Mouse (Mus musculus) heart, adult 2 months (tissue): ENCODE data around the gene Fhl5. TPM values are rescaled to one million over a fixed set of nuclear protein-coding genes. Genes with fewer than 3 reads are reported as not detected.
"Not testable (repeated sequence)": the region's sequence is repeated elsewhere in the genome, so short reads cannot be mapped to it uniquely, and the experiment has no call there.

ENCODE experiments used
- DNase-seq, 2 experiments: peaks; one replicate each; pipeline ENCODE4 v3.0.0; 2021
- H3K27ac ChIP-seq: fragments of 200-600 bp; 2 replicates; pipeline ENCODE4 v1.8.1; 2022
- H3K27me3 ChIP-seq: fragments of 200-500 bp; 2 replicates; pipeline ENCODE4 v1.6.1; 2012; ENCODE audit warnings: mild to moderate bottlenecking, low read length, inconsistent platforms, mixed read lengths; ENCODE audit not compliant: control insufficient read depth, insufficient read depth
- H3K36me3 ChIP-seq: fragments of 200-500 bp; 2 replicates; pipeline ENCODE4 v1.6.1; 2012; ENCODE audit warnings: low read length, inconsistent platforms; ENCODE audit not compliant: control insufficient read depth, insufficient read depth
- H3K4me1 ChIP-seq: fragments of 200-500 bp; 2 replicates; pipeline ENCODE4 v1.6.1; 2011; ENCODE audit warnings: low read length; ENCODE audit not compliant: control insufficient read depth, insufficient read depth
- H3K4me3 ChIP-seq: fragments of 200-600 bp; 2 replicates; pipeline ENCODE4 v1.8.1; 2022
- H3K79me2 ChIP-seq: fragments of 200-500 bp; replicated peaks from 2 replicates; pipeline ENCODE4 v1.6.1; 2012; ENCODE audit warnings: mild to moderate bottlenecking, inconsistent platforms, low read length, moderate library complexity, mixed read lengths; ENCODE audit not compliant: control insufficient read depth, insufficient read depth
- H3K9ac ChIP-seq: fragments of 200-500 bp; 2 replicates; pipeline ENCODE4 v1.6.1; 2012; ENCODE audit warnings: low read depth, mild to moderate bottlenecking, control low read depth, inconsistent platforms, low read length, mixed read lengths
- CTCF ChIP-seq: fragments of 200-600 bp; IDR thresholded peaks from 2 replicates; pipeline ENCODE4 v1.8.1; 2022; ENCODE audit warnings: antibody characterized with exemption, mild to moderate bottlenecking, moderate library complexity
- EP300 ChIP-seq: fragments of 200-500 bp; IDR thresholded peaks from 2 replicates; pipeline ENCODE4 v1.6.1; 2011; ENCODE audit warnings: low read depth, low read length, control low read depth; ENCODE audit not compliant: insufficient read depth
- POLR2A ChIP-seq: fragments of 200-500 bp; IDR thresholded peaks from 2 replicates; pipeline ENCODE4 v1.6.1; 2011; ENCODE audit warnings: mild to moderate bottlenecking, low read depth, low read length, control low read depth; ENCODE audit not compliant: insufficient read depth
- WGBS: fragments of 180-500 bp; shearing (Covaris S2); methylation state at CpG from one replicate; pipeline ENCODE4 v1.1.7; 2018; 5-methylcytosine and 5-hydroxymethylcytosine counted together
- intact Hi-C: fragments of 180-260 bp; cut with DNase I; formaldehyde crosslinking; loops from one replicate; pipeline ENCODE4 v1.15.1; 2025
- long read RNA-seq: library from polyadenylated mRNA; stranded (forward); transcript quantifications from one replicate; pipeline ENCODE4 v2.0.0, GENCODE M21; 2021
- polyA plus RNA-seq: library from polyadenylated mRNA; depleted of rRNA; stranded (reverse); fragments of >200 nt; gene quantifications from 2 replicates; pipeline ENCODE4 v1.2.3, GENCODE M21; 2012; rRNA removed
- total RNA-seq, 2 experiments: library from RNA; stranded (reverse); gene quantifications; 2 replicates each; pipeline ENCODE4 v1.2.3; 2021

Gene Fhl5
- under 1 TPM in 1 of 2 experiments, not detected in 1; 0.29 TPM for total RNA-seq
- 0.15 and 0.20 TPM in 2 replicates for polyA plus RNA-seq
- long read RNA-seq, result 0 reads

- no peak for TF ChIP-seq EP300
- Histone ChIP-seq H3K9ac (no peak within 1 kb of the TSS), H3K27me3 (no peaks in the 10 kb centered on the region), H3K79me2 (no peaks in the 10 kb centered on the region), H3K4me3 (no peak within 1 kb of the TSS), H3K36me3 (no peaks in the 10 kb centered on the region), H3K4me1 (no peaks in the 10 kb centered on the region), H3K27ac (no peak within 1 kb of the TSS)
- 88% methylated on average over 3 of the region's 3 CpGs for WGBS
- DNase-seq, result no peak
- intact Hi-C loops, result no loop called here
These were observed at the start of gene Fhl5 for GRCm38 (mm10) chr4:25242776-25243175. Gene Fhl5 (minus strand): TSS chr4:25242876.

GRCm38 (mm10) chr4:25285002-25285401, 42.3 kb upstream of the Fhl5 start:
- not testable (repeated sequence) for DNase-seq, H3K4me3 ChIP-seq, H3K4me1 ChIP-seq, H3K27me3 ChIP-seq, H3K9ac ChIP-seq, H3K79me2 ChIP-seq, H3K36me3 ChIP-seq, H3K27ac ChIP-seq
- intact Hi-C loops, result loop anchor here (10.0 kb wide), 1 partner anchor 1060 kb away; the partner anchor contains the start of gene Manea
- 67% methylated on average over 1 of the region's 1 CpGs for WGBS

- Histone ChIP-seq H3K79me2 (no peaks in the 10 kb centered on the region), H3K27me3 (no peaks in the 10 kb centered on the region), H3K9ac (peak within 1 kb of the TSS; percentile 91), H3K4me1 (no peaks in the 10 kb centered on the region), H3K27ac (peak within 1 kb of the TSS; percentile 98), H3K4me3 (peak within 1 kb of the TSS; percentile 86), H3K36me3 (peaks cover 10% of the 10 kb centered on the region)
- 1% methylated on average over 30 of the region's 30 CpGs for WGBS
- peak; percentile 98 to 99 for DNase-seq
- intact Hi-C loops, result loop anchor here (5.0 to 10.0 kb wide), 3 partner anchors 384 to 1063 kb away; partner anchors contain the start of genes Manea, Mms22l and Ndufaf4
- TF ChIP-seq EP300 (peak; percentile 87), CTCF (no peak), POLR2A (peak; percentile 89)
These were observed 39.0 kb upstream of the Fhl5 start, which contains the start of gene Ufl1 for GRCm38 (mm10) chr4:25281671-25282038. Gene Ufl1 (minus strand): TSS chr4:25281821.

GRCm38 (mm10) chr4:25280938-25281670, 38.4 kb upstream of the Fhl5 start:
- Histone ChIP-seq H3K9ac (peak overlapping the region; percentile 91), H3K27ac (peak overlapping the region; percentile 98), H3K27me3 (no peaks in the 10 kb centered on the region), H3K4me3 (peak overlapping the region; percentile 86), H3K4me1 (no peaks in the 10 kb centered on the region), H3K79me2 (no peaks in the 10 kb centered on the region), H3K36me3 (peaks cover 10% of the 10 kb centered on the region)
- 2% methylated on average over 32 of the region's 32 CpGs for WGBS
- DNase-seq, result no peak
- intact Hi-C loops, result loop anchor here (5.0 to 10.0 kb wide), 3 partner anchors 384 to 1064 kb away; partner anchors contain the start of genes Manea, Mms22l and Ndufaf4
- TF ChIP-seq CTCF (peak; percentile 58), POLR2A (no peak)

- DNase-seq, result no peak
- Histone ChIP-seq H3K9ac (no peak overlapping the region), H3K4me1 (no peaks in the 10 kb centered on the region), H3K79me2 (no peaks in the 10 kb centered on the region), H3K36me3 (peaks cover 17% of the 10 kb centered on the region), H3K27ac (no peak overlapping the region), H3K27me3 (no peaks in the 10 kb centered on the region), H3K4me3 (no peak overlapping the region)
- TF ChIP-seq EP300 (no peak), CTCF (no peak), POLR2A (no peak)
- intact Hi-C loops, result no loop called here
- WGBS, result 62% methylated on average over 7 of the region's 7 CpGs
These were observed 30.4 kb upstream of the Fhl5 start for GRCm38 (mm10) chr4:25272861-25273627.

- Histone ChIP-seq H3K36me3 (peaks cover 13% of the 10 kb centered on the region), H3K27ac (no peak overlapping the region), H3K9ac (no peak overlapping the region), H3K4me3 (no peak overlapping the region), H3K4me1 (no peaks in the 10 kb centered on the region), H3K79me2 (no peaks in the 10 kb centered on the region), H3K27me3 (no peaks in the 10 kb centered on the region)
- WGBS, result 83% methylated on average over 1 of the region's 1 CpGs
- no peak for DNase-seq
- TF ChIP-seq POLR2A (no peak), EP300 (no peak), CTCF (no peak)
- intact Hi-C loops, result no loop called here
These were observed 29.2 kb upstream of the Fhl5 start for GRCm38 (mm10) chr4:25271926-25272325.
